ENCODE assay signal across 8 mouse cellular contexts in the genomic region with DNA sequence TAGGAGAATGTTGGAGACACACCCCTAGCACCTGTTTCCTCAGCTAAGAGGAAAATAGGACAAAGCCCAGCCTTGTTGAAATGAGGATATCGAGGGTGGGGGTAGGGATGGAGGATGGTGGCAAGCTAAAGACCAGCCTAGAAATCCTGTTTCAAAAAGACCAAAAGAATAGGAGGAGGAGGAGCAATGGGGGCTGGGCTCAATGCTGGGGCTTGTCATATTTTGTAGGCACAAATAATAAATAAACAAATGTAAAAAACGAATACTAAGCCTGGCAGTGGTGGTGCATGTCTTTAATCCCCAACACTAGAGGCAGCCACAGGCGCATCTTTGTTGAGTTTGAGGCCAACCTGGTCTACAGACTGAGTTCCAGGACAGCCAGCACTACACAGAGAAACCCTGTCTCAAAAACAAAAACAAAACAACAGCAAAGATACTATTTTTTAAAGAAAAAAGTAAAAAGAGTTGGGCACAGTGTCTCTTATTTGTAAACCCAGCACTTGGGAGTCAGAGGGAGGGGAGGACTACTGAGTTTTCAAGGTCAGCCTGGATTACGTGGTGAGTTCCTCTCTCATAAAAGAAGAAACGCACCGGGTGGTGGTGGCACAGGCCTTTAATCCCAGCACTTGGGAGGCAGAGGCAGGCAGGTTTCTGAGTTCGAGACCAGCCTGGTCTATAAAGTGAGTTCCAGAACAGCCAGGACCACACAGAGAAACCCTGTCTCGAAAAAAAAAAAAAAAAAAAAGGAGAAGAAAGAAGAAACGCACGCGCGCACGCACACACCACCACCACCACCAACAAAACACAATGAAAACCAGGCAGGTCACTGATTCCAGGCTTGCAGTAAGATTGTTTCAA. TPM values are rescaled to one million over a fixed set of nuclear protein-coding genes. Genes with fewer than 3 reads are reported as not detected.
DNase-seq lines count a peak whose midpoint lies in the region; ATAC-seq and TF ChIP-seq lines count a peak whose summit lies in the region.

No protein-coding gene starts in this region.

- no peaks in the 10 kb centered on the region for H3K27me3 ChIP-seq in spleen, adult 2 months (ENCODE audit: control insufficient read depth, insufficient read depth, low read length)
- H3K27me3 ChIP-seq in limb, embryonic 10.5 days (ENCODE audit: low read depth, poor library complexity, severe bottlenecking): peaks cover 18% of the 10 kb centered on the region
- H3K27me3 ChIP-seq in stomach, embryonic 14.5 days (ENCODE audit: control insufficient read depth, insufficient read depth, low read length): no peaks in the 10 kb centered on the region

- no peaks in the 10 kb centered on the region for H3K9me3 ChIP-seq in limb, embryonic 10.5 days (replicated peaks)
- H3K9me3 ChIP-seq in stomach, embryonic 14.5 days (ENCODE audit: control insufficient read depth, low read depth, low read length): no peaks in the 10 kb centered on the region

- H3K36me3 ChIP-seq in spleen, adult 2 months (ENCODE audit: control insufficient read depth, insufficient read depth, low read length): peaks cover 3% of the 10 kb centered on the region; the same call in 1 of the 2 replicates
- H3K36me3 ChIP-seq in limb, embryonic 10.5 days: peaks cover 22% of the 10 kb centered on the region
- H3K36me3 ChIP-seq in stomach, embryonic 14.5 days (ENCODE audit: control insufficient read depth, insufficient read depth, low read length): peaks cover 9% of the 10 kb centered on the region; the same call in 1 of the 2 replicates

- DNase-seq in cerebellum, adult 11-12 months: peak; percentile 62
- no peak for DNase-seq in cerebellum, postnatal 36 days
- DNase-seq in spleen, adult 2 months (ENCODE audit: low read depth in 1 of 2, low spot score in 2 of 2): no peak
- no peak for DNase-seq in spleen, adult 18-20 months
- peak; percentile 18 for DNase-seq in limb, embryonic 10.5 days (ENCODE audit: low spot score)
- no peak for DNase-seq in right cerebral cortex, postnatal 14 days

- WGBS in spleen, adult 2 months: 82% methylated on average over 13 of the region's 13 CpGs
- WGBS in limb, embryonic 10.5 days: 82% methylated on average over 13 of the region's 13 CpGs
- 73% methylated on average over 12 of the region's 13 CpGs for WGBS in stomach, embryonic 14.5 days

- no peak for ATAC-seq in stomach, embryonic 14.5 days (ENCODE audit: insufficient number of reproducible peaks, insufficient read depth, low FRiP score, low read depth)
- no peak for ATAC-seq in granulocyte monocyte progenitor cell, adult 5-6 weeks (replicated peaks; ENCODE audit: poor library complexity, severe bottlenecking)

- H3K4me3 ChIP-seq in spleen, adult 2 months (ENCODE audit: extremely low read depth, insufficient read depth, insufficient read length): peak overlapping the region; percentile 95; the same call in 1 of the 2 replicates
- peak overlapping the region; percentile 62 for H3K4me3 ChIP-seq in limb, embryonic 10.5 days
- H3K4me3 ChIP-seq in stomach, embryonic 14.5 days (ENCODE audit: low read depth, low read length): peak overlapping the region; percentile 47

- H3K4me1 ChIP-seq in spleen, adult 2 months (ENCODE audit: control insufficient read depth, insufficient read depth, insufficient read length): peaks cover 7% of the 10 kb centered on the region; the same call in 1 of the 2 replicates
- peaks cover 31% of the 10 kb centered on the region for H3K4me1 ChIP-seq in limb, embryonic 10.5 days
- peaks cover 9% of the 10 kb centered on the region; the same call in 1 of the 2 replicates for H3K4me1 ChIP-seq in stomach, embryonic 14.5 days (ENCODE audit: control insufficient read depth, insufficient read depth, low read length)

- no peak for TF ChIP-seq POLR2A in spleen, adult 2 months (IDR thresholded peaks at IDR 0.05; ENCODE audit: low read depth, low read length)

- peak overlapping the region; percentile 95 for H3K27ac ChIP-seq in spleen, adult 2 months (ENCODE audit: insufficient read depth, low read length)
- H3K27ac ChIP-seq in limb, embryonic 10.5 days: peak overlapping the region; percentile 92
- no peak overlapping the region for H3K27ac ChIP-seq in stomach, embryonic 14.5 days (ENCODE audit: low read length)

- H3K4me2 ChIP-seq in stomach, embryonic 14.5 days (replicated peaks; ENCODE audit: low read depth, low read length): peak overlapping the region; percentile 69

- peak overlapping the region; percentile 29 for H3K9ac ChIP-seq in stomach, embryonic 14.5 days (replicated peaks; ENCODE audit: low read depth, low read length)

- TF ChIP-seq CTCF in spleen, adult 2 months (IDR thresholded peaks at IDR 0.05; ENCODE audit: extremely low read depth, insufficient read depth, insufficient read length, insufficient replicate concordance): no peak

RNA-seq across cellular contexts. Expression of a gene that starts 0.9 kb away (rescaled TPM):
- 8.2 and 10.5 TPM in 2 replicates for polyA plus RNA-seq in spleen, adult 2 months (2012; rRNA removed)
- 27.7 and 28.5 TPM in 2 replicates for polyA plus RNA-seq in limb, embryonic 10.5 days (2016; fragmentation: Nextera tagmentation; extraction: Ambion mirVana)
- 20.8 and 21.8 TPM in 2 replicates for polyA plus RNA-seq in stomach, embryonic 14.5 days (2014; fragmentation: Nextera tagmentation; extraction: Ambion mirVana)
- 15.1 and 15.4 TPM in 2 replicates for total RNA-seq in granulocyte monocyte progenitor cell, adult 5-6 weeks (2014; fragmentation: Nextera tagmentation)
- total RNA-seq in granulocyte monocyte progenitor cell, adult 5-6 weeks (2017): 17.2 and 30.9 TPM in 2 replicates

RNA-seq across cellular contexts. Expression of a gene that starts 5.5 kb away (rescaled TPM):
- polyA plus RNA-seq in spleen, adult 2 months (2012; rRNA removed): 36.3 and 44.8 TPM in 2 replicates
- 0.90 and 1.1 TPM in 2 replicates for polyA plus RNA-seq in limb, embryonic 10.5 days (2016; fragmentation: Nextera tagmentation; extraction: Ambion mirVana)
- 2.7 and 3.1 TPM in 2 replicates for polyA plus RNA-seq in stomach, embryonic 14.5 days (2014; fragmentation: Nextera tagmentation; extraction: Ambion mirVana)
- total RNA-seq in granulocyte monocyte progenitor cell, adult 5-6 weeks (2014; fragmentation: Nextera tagmentation): 16.8 and 36.8 TPM in 2 replicates
- total RNA-seq in granulocyte monocyte progenitor cell, adult 5-6 weeks (2017): 10.9 and 12.6 TPM in 2 replicates

RNA-seq across cellular contexts. Expression of a gene that starts 8.7 kb away (rescaled TPM):
- polyA plus RNA-seq in spleen, adult 2 months (2012; rRNA removed): 0.25 and 0.27 TPM in 2 replicates
- 3.9 and 5.0 TPM in 2 replicates for polyA plus RNA-seq in limb, embryonic 10.5 days (2016; fragmentation: Nextera tagmentation; extraction: Ambion mirVana)
- polyA plus RNA-seq in stomach, embryonic 14.5 days (2014; fragmentation: Nextera tagmentation; extraction: Ambion mirVana): 4.6 and 7.7 TPM in 2 replicates
- 2.1 and 5.4 TPM in 2 replicates for total RNA-seq in granulocyte monocyte progenitor cell, adult 5-6 weeks (2014; fragmentation: Nextera tagmentation)
- total RNA-seq in granulocyte monocyte progenitor cell, adult 5-6 weeks (2017): 4.8 and 6.8 TPM in 2 replicates

RNA-seq across cellular contexts. Expression of a gene that starts 12.3 kb away (rescaled TPM):
- 1.9 and 2.2 TPM in 2 replicates for polyA plus RNA-seq in spleen, adult 2 months (2012; rRNA removed)
- 23.6 and 39.7 TPM in 2 replicates for polyA plus RNA-seq in limb, embryonic 10.5 days (2016; fragmentation: Nextera tagmentation; extraction: Ambion mirVana)
- polyA plus RNA-seq in stomach, embryonic 14.5 days (2014; fragmentation: Nextera tagmentation; extraction: Ambion mirVana): 12.1 and 16.6 TPM in 2 replicates
- 1.6 TPM in 1 of 2 replicates, not detected in the other for total RNA-seq in granulocyte monocyte progenitor cell, adult 5-6 weeks (2014; fragmentation: Nextera tagmentation)
- not detected in 2 replicates for total RNA-seq in granulocyte monocyte progenitor cell, adult 5-6 weeks (2017)

RNA-seq across cellular contexts. Expression of a gene that starts 28.4 kb away (rescaled TPM):
- polyA plus RNA-seq in spleen, adult 2 months (2012; rRNA removed): 0.06 and 0.07 TPM in 2 replicates
- polyA plus RNA-seq in limb, embryonic 10.5 days (2016; fragmentation: Nextera tagmentation; extraction: Ambion mirVana): 44.0 and 56.6 TPM in 2 replicates
- 13.7 and 17.6 TPM in 2 replicates for polyA plus RNA-seq in stomach, embryonic 14.5 days (2014; fragmentation: Nextera tagmentation; extraction: Ambion mirVana)
- not detected in 2 replicates for total RNA-seq in granulocyte monocyte progenitor cell, adult 5-6 weeks (2014; fragmentation: Nextera tagmentation)
- total RNA-seq in granulocyte monocyte progenitor cell, adult 5-6 weeks (2017): not detected in 2 replicates

Comparison
In these comparisons a context has a peak if more than half of its experiments do, and no peak if none do; other contexts are left out.
1. DNase-seq: peak in cerebellum, adult 11-12 months (single experiment) and limb, embryonic 10.5 days (single experiment); none in cerebellum, postnatal 36 days (0 of 2), spleen, adult 2 months (0 of 2), spleen, adult 18-20 months (0 of 2) and right cerebral cortex, postnatal 14 days (single experiment).
2. Peak in every context shown above with its lines, with median percentiles within 50 percentile points of each other: H3K4me3 ChIP-seq.